Mouse (Mus musculus) bone marrow, adult 2 months (tissue): ENCODE data around the gene Usp31. TPM values are rescaled to one million over a fixed set of nuclear protein-coding genes. Genes with fewer than 3 reads are reported as not detected.

Experiments
- H3K27ac ChIP-seq: fragments of 200-500 bp; 2 replicates; pipeline ENCODE4 v1.5.1; 2012; ENCODE audit warnings: low read depth, mild to moderate bottlenecking, control low read depth, inconsistent platforms, low read length; ENCODE audit not compliant: control insufficient read depth, poor library complexity, insufficient read depth
- H3K4me1 ChIP-seq: fragments of 200-500 bp; 2 replicates; pipeline ENCODE4 v1.6.1; 2011; ENCODE audit warnings: low read length; ENCODE audit not compliant: control insufficient read depth, insufficient read depth
- H3K4me3 ChIP-seq: fragments of 200-500 bp; replicated peaks from 2 replicates; pipeline ENCODE3; 2011; ENCODE audit warnings: mild to moderate bottlenecking, low read depth, low read length, control low read depth; ENCODE audit not compliant: control insufficient read depth
- CTCF ChIP-seq: fragments of 200-500 bp; IDR thresholded peaks from 2 replicates; pipeline ENCODE4 v1.5.1; 2011; ENCODE audit warnings: low read length, control low read depth; ENCODE audit not compliant: control insufficient read depth, insufficient read depth
- POLR2A ChIP-seq: fragments of 200-500 bp; IDR thresholded peaks from 2 replicates; pipeline ENCODE4 v1.6.1; 2011; ENCODE audit warnings: low read depth, mild to moderate bottlenecking, control low read depth, low read length, borderline replicate concordance; ENCODE audit not compliant: control insufficient read depth
- WGBS: fragments of 180-500 bp; shearing (Covaris S2); methylation state at CpG from one replicate; pipeline ENCODE4 v1.1.7; 2018; 5-methylcytosine and 5-hydroxymethylcytosine counted together
- polyA plus RNA-seq: library from polyadenylated mRNA; stranded (reverse); fragments of >200 nt; gene quantifications from 2 replicates; pipeline ENCODE4 v1.2.4, GENCODE M21; 2011; ENCODE audit warnings: low replicate concordance; ENCODE audit not compliant: missing spikeins, insufficient read depth, insufficient read length

The Usp31 gene
- polyA plus RNA-seq, 1 experiment: 4.1 TPM

- H3K4me3 ChIP-seq: no peak overlapping the region
- no peak overlapping the region for H3K27ac ChIP-seq
- no peak for TF ChIP-seq POLR2A
- no peak for TF ChIP-seq CTCF
- WGBS: 48% methylated on average over 5 of the region's 5 CpGs
- H3K4me1 ChIP-seq: no peaks in the 10 kb centered on the region
Measured at GRCm38 (mm10) chr7:121595085-121595484, 112.0 kb downstream of the Usp31 start.

GRCm38 (mm10) chr7:121594623-121595022 lies 112.4 kb downstream of the Usp31 start:
- H3K4me1 ChIP-seq: no peaks in the 10 kb centered on the region
- WGBS: 47% methylated on average over 1 of the region's 1 CpGs

More at GRCm38 (mm10) chr7:121594623-121595022, 112.4 kb downstream of the Usp31 start:
- Histone ChIP-seq H3K4me3 (no peak overlapping the region), H3K27ac (no peak overlapping the region)
- no peak for TF ChIP-seq POLR2A

Other genes starting within 250 kb of the Usp31 start
- not detected in 2 replicates for gene Scnn1g, start 27.2 kb upstream of the Usp31 start, polyA plus RNA-seq
- 0.77 TPM in 1 of 2 replicates, not detected in the other for gene Scnn1b, start 157.8 kb upstream of the Usp31 start, polyA plus RNA-seq